Mouse (Mus musculus): ENCODE data around the gene Pbx1. TPM values are rescaled to one million over a fixed set of nuclear protein-coding genes. Genes with fewer than 3 reads are reported as not detected.

Gene Pbx1
- polyA plus RNA-seq, 1 experiment, result 9.1 TPM

GRCm38 (mm10) chr1:168098806-168099205, 333.3 kb downstream of the Pbx1 start:
- no peak overlapping the region for H3K27ac ChIP-seq (ENCODE audit: control insufficient read depth, insufficient read depth, low read depth, low read length)
- H3K36me3 ChIP-seq (ENCODE audit: control insufficient read depth, insufficient read depth, low read length), result no peaks in the 10 kb centered on the region
- H3K27me3 ChIP-seq (ENCODE audit: control insufficient read depth, insufficient read depth, low read length), result no peaks in the 10 kb centered on the region
- no peak overlapping the region for H3K4me3 ChIP-seq (ENCODE audit: control insufficient read depth, low read depth, low read length)
- TF ChIP-seq POLR2A (IDR thresholded peaks at IDR 0.05; ENCODE audit: control insufficient read depth, low read depth, low read length) (no peak), CTCF (IDR thresholded peaks at IDR 0.05; ENCODE audit: control insufficient read depth, insufficient read depth, insufficient replicate concordance, low read depth, low read length) (no peak)
- H3K4me1 ChIP-seq (ENCODE audit: control insufficient read depth, insufficient read depth, low read length), result no peaks in the 10 kb centered on the region

- Histone ChIP-seq H3K36me3 (ENCODE audit: control insufficient read depth, insufficient read depth, low read length) (no peaks in the 10 kb centered on the region), H3K27ac (ENCODE audit: control insufficient read depth, insufficient read depth, low read depth, low read length) (no peak overlapping the region)
Observed at GRCm38 (mm10) chr1:168094671-168095070, 337.4 kb downstream of the Pbx1 start.

GRCm38 (mm10) chr1:168093044-168093443, 339.0 kb downstream of the Pbx1 start:
- H3K27ac ChIP-seq (ENCODE audit: control insufficient read depth, insufficient read depth, low read depth, low read length), result no peak overlapping the region
- H3K4me3 ChIP-seq (ENCODE audit: control insufficient read depth, low read depth, low read length), result no peak overlapping the region
- H3K27me3 ChIP-seq (ENCODE audit: control insufficient read depth, insufficient read depth, low read length), result no peaks in the 10 kb centered on the region
- H3K4me1 ChIP-seq (ENCODE audit: control insufficient read depth, insufficient read depth, low read length), result no peaks in the 10 kb centered on the region
- no peaks in the 10 kb centered on the region for H3K36me3 ChIP-seq (ENCODE audit: control insufficient read depth, insufficient read depth, low read length)
- no peak for TF ChIP-seq CTCF (IDR thresholded peaks at IDR 0.05; ENCODE audit: control insufficient read depth, insufficient read depth, insufficient replicate concordance, low read depth, low read length)
- TF ChIP-seq POLR2A (IDR thresholded peaks at IDR 0.05; ENCODE audit: control insufficient read depth, low read depth, low read length), result no peak

More at GRCm38 (mm10) chr1:168094671-168095070, 337.4 kb downstream of the Pbx1 start:
- no peak for TF ChIP-seq CTCF (IDR thresholded peaks at IDR 0.05; ENCODE audit: control insufficient read depth, insufficient read depth, insufficient replicate concordance, low read depth, low read length)
- no peak for TF ChIP-seq POLR2A (IDR thresholded peaks at IDR 0.05; ENCODE audit: control insufficient read depth, low read depth, low read length)
- no peak overlapping the region for H3K4me3 ChIP-seq (ENCODE audit: control insufficient read depth, low read depth, low read length)
- no peaks in the 10 kb centered on the region for H3K4me1 ChIP-seq (ENCODE audit: control insufficient read depth, insufficient read depth, low read length)
- H3K27me3 ChIP-seq (ENCODE audit: control insufficient read depth, insufficient read depth, low read length), result no peaks in the 10 kb centered on the region

- TF ChIP-seq CTCF (IDR thresholded peaks at IDR 0.05; ENCODE audit: control insufficient read depth, insufficient read depth, insufficient replicate concordance, low read depth, low read length), result no peak
- TF ChIP-seq POLR2A (IDR thresholded peaks at IDR 0.05; ENCODE audit: control insufficient read depth, low read depth, low read length), result no peak
- Histone ChIP-seq H3K27ac (ENCODE audit: control insufficient read depth, insufficient read depth, low read depth, low read length) (no peak overlapping the region), H3K4me3 (ENCODE audit: control insufficient read depth, low read depth, low read length) (no peak overlapping the region), H3K36me3 (ENCODE audit: control insufficient read depth, insufficient read depth, low read length) (no peaks in the 10 kb centered on the region), H3K4me1 (ENCODE audit: control insufficient read depth, insufficient read depth, low read length) (no peaks in the 10 kb centered on the region), H3K27me3 (ENCODE audit: control insufficient read depth, insufficient read depth, low read length) (no peaks in the 10 kb centered on the region)
Observed at GRCm38 (mm10) chr1:168091627-168092026, 340.4 kb downstream of the Pbx1 start.

- H3K36me3 ChIP-seq (ENCODE audit: control insufficient read depth, insufficient read depth, low read length), result no peaks in the 10 kb centered on the region
- no peaks in the 10 kb centered on the region for H3K4me1 ChIP-seq (ENCODE audit: control insufficient read depth, insufficient read depth, low read length)
- H3K4me3 ChIP-seq (ENCODE audit: control insufficient read depth, low read depth, low read length), result no peak overlapping the region
- no peak overlapping the region for H3K27ac ChIP-seq (ENCODE audit: control insufficient read depth, insufficient read depth, low read depth, low read length)
- H3K27me3 ChIP-seq (ENCODE audit: control insufficient read depth, insufficient read depth, low read length), result no peaks in the 10 kb centered on the region
- TF ChIP-seq POLR2A (IDR thresholded peaks at IDR 0.05; ENCODE audit: control insufficient read depth, low read depth, low read length), result no peak
- TF ChIP-seq CTCF (IDR thresholded peaks at IDR 0.05; ENCODE audit: control insufficient read depth, insufficient read depth, insufficient replicate concordance, low read depth, low read length), result no peak
Observed at GRCm38 (mm10) chr1:168088680-168089079, 343.4 kb downstream of the Pbx1 start.

- no peaks in the 10 kb centered on the region for H3K27me3 ChIP-seq (ENCODE audit: control insufficient read depth, insufficient read depth, low read length)
- TF ChIP-seq POLR2A (IDR thresholded peaks at IDR 0.05; ENCODE audit: control insufficient read depth, low read depth, low read length) (no peak), CTCF (IDR thresholded peaks at IDR 0.05; ENCODE audit: control insufficient read depth, insufficient read depth, insufficient replicate concordance, low read depth, low read length) (no peak)
- H3K36me3 ChIP-seq (ENCODE audit: control insufficient read depth, insufficient read depth, low read length), result no peaks in the 10 kb centered on the region
- no peak overlapping the region for H3K4me3 ChIP-seq (ENCODE audit: control insufficient read depth, low read depth, low read length)
- no peak overlapping the region for H3K27ac ChIP-seq (ENCODE audit: control insufficient read depth, insufficient read depth, low read depth, low read length)
- no peaks in the 10 kb centered on the region; the same call in 1 of the 2 replicates for H3K4me1 ChIP-seq (ENCODE audit: control insufficient read depth, insufficient read depth, low read length)
Observed at GRCm38 (mm10) chr1:168079394-168079767, 352.7 kb downstream of the Pbx1 start.

- Histone ChIP-seq H3K4me3 (ENCODE audit: control insufficient read depth, low read depth, low read length) (no peak overlapping the region), H3K27ac (ENCODE audit: control insufficient read depth, insufficient read depth, low read depth, low read length) (no peak overlapping the region), H3K27me3 (ENCODE audit: control insufficient read depth, insufficient read depth, low read length) (no peaks in the 10 kb centered on the region), H3K36me3 (ENCODE audit: control insufficient read depth, insufficient read depth, low read length) (no peaks in the 10 kb centered on the region), H3K4me1 (ENCODE audit: control insufficient read depth, insufficient read depth, low read length) (no peaks in the 10 kb centered on the region; the same call in 1 of the 2 replicates)
- TF ChIP-seq POLR2A (IDR thresholded peaks at IDR 0.05; ENCODE audit: control insufficient read depth, low read depth, low read length) (no peak), CTCF (IDR thresholded peaks at IDR 0.05; ENCODE audit: control insufficient read depth, insufficient read depth, insufficient replicate concordance, low read depth, low read length) (no peak)
Observed at GRCm38 (mm10) chr1:168078746-168079393, 353.2 kb downstream of the Pbx1 start.
